Mouse (Mus musculus): ENCODE results near the gene Grin2c. TPM values are rescaled to one million over a fixed set of nuclear protein-coding genes. Genes with fewer than 3 reads are reported as not detected.

The Grin2c gene
- polyA plus RNA-seq (2012), result 0.01 TPM in 2 replicates

DNA sequence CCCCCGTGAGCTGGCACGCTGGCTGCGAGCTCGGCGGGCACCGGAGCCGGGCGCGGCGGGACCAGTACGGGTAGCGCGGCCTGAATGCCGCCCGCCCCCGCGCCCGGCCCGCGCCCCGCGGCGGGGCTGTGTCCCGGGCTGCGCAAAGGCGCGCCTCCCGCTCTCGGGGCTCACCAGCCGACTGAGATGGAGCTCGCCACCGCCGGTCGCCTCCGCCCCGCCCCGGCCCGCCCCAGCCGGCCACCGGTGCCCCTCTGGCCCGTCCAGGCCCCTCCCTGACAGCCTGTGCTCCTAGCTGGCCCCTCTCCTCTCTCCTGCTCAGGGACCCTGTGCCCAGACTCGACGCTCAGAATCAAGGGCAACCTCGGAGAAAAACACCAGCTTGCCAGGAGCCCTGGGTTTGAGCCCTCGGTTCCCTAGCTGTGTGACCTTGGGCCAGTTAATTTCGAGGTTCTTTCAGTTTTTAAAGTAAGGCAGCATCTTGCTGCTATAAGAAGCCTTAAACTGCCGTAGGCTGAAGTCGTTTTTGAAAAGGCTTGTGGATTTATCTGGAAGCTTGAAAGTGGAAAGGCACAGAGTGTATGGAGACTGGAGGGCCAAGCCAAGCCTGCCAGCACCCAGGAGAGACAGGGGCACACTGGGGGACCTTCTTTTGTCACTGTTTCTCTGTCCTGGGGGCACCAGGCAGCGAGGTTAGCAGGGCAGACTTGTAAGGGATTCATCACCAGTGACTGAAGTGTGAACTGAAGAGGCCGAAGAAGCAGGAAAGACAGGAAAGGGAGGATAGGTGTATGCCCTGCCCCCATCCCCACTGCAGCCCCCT lies at the start of gene Grin2c:
Gene Grin2c, minus strand, starts transcription at position 183 of the 823 bp plus-strand sequence.
- Histone ChIP-seq H3K4me1 (ENCODE audit: control insufficient read depth) (peaks cover 6% of the 10 kb centered on the region), H3K27me3 (ENCODE audit: control insufficient read depth) (peaks cover 54% of the 10 kb centered on the region), H3K4me3 (replicated peaks) (no peak within 1 kb of the TSS), H3K36me3 (ENCODE audit: control insufficient read depth) (peaks cover 31% of the 10 kb centered on the region; the same call in 1 of the 2 replicates), H3K9me3 (ENCODE audit: control insufficient read depth, low read length) (no peaks in the 10 kb centered on the region)
- no peak for TF ChIP-seq GATA1 (IDR thresholded peaks at IDR 0.05; ENCODE audit: low read length)
- TF ChIP-seq TAL1 (IDR thresholded peaks at IDR 0.05; ENCODE audit: low read length), result no peak

DNA sequence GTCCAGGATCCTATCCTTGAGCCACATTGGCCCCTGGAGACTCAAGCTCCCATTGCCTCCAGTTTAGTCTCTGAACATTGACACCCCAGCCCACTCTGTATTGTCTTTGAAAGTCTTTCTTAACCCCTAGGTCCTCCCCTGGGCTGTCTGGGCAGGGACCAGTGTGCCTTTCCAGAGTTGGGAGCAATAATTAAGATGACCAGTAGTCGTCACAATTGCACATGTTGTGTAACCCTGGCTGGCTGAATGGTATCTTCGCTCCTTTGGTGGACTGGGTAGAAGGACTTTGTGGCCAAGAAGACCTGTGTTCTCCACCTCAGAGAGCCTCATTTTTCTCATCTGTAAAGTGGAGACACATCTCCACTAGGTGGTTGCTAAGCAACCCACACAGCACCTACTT lies 47.2 kb upstream of the Grin2c start:
- Histone ChIP-seq H3K4me1 (ENCODE audit: control insufficient read depth) (no peaks in the 10 kb centered on the region), H3K27me3 (ENCODE audit: control insufficient read depth) (peaks cover 54% of the 10 kb centered on the region)
- no peak for TF ChIP-seq TAL1 (IDR thresholded peaks at IDR 0.05; ENCODE audit: low read length)
- TF ChIP-seq GATA1 (IDR thresholded peaks at IDR 0.05; ENCODE audit: low read length), result no peak

DNA sequence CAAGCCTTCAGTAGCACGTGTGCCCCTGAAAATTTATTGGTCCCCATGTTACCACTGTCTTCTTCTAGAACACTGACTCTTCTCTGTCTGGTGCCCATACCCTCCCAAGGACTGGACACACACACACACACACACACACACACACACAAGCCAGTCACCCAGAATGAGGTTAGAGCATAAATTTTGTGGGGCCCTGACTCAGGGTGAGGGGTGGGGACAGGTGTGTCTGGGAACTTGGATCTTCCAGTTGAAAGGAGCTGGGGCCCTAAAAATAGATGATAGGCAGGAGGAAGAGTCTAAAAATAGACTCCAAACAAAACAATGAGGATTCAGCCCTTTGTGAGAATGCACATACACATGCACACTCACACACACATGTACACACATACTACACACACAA lies 41.7 kb upstream of the Grin2c start:
- Histone ChIP-seq H3K4me3 (replicated peaks) (no peak overlapping the region), H3K9me3 (ENCODE audit: control insufficient read depth, low read length) (no peaks in the 10 kb centered on the region), H3K4me1 (ENCODE audit: control insufficient read depth) (no peaks in the 10 kb centered on the region), H3K27me3 (ENCODE audit: control insufficient read depth) (peaks cover 5% of the 10 kb centered on the region; the same call in 1 of the 2 replicates), H3K36me3 (ENCODE audit: control insufficient read depth) (no peaks in the 10 kb centered on the region)
- no peak for TF ChIP-seq GATA1 (IDR thresholded peaks at IDR 0.05; ENCODE audit: low read length)
- no peak for TF ChIP-seq TAL1 (IDR thresholded peaks at IDR 0.05; ENCODE audit: low read length)

More for the DNA sequence above, 47.2 kb upstream of the Grin2c start:
- H3K9me3 ChIP-seq (ENCODE audit: control insufficient read depth, low read length), result no peaks in the 10 kb centered on the region
- H3K36me3 ChIP-seq (ENCODE audit: control insufficient read depth), result no peaks in the 10 kb centered on the region
- H3K4me3 ChIP-seq (replicated peaks), result no peak overlapping the region

DNA sequence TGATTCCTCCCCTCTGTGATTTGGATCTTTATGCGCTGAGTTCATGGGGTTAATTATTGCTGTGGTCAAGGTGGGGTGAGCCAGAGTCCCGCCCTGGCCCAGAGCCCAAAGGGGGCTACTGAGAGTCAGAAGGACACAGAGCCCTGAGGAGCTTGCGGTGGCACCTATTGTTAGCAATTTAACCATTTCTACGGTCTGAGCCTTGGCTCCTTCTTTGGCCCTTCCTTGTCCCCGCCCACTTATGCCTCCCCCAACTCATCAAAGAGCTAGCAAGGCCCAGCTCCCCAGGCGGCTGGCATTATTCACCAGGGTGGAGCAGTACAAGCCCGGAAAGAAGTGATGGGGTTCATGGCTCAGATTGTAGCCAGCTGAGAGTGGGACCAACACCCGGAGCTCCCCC lies 39.8 kb upstream of the Grin2c start, which contains the start of gene Otop2:
Gene Otop2, plus strand, starts transcription at position 301 of the 400 bp plus-strand sequence.
- Histone ChIP-seq H3K9me3 (ENCODE audit: control insufficient read depth, low read length) (no peaks in the 10 kb centered on the region), H3K36me3 (ENCODE audit: control insufficient read depth) (no peaks in the 10 kb centered on the region), H3K27me3 (ENCODE audit: control insufficient read depth) (peaks cover 3% of the 10 kb centered on the region; the same call in 1 of the 2 replicates), H3K4me3 (replicated peaks) (no peak within 1 kb of the TSS), H3K4me1 (ENCODE audit: control insufficient read depth) (no peaks in the 10 kb centered on the region)
- TF ChIP-seq TAL1 (IDR thresholded peaks at IDR 0.05; ENCODE audit: low read length), result no peak
- TF ChIP-seq GATA1 (IDR thresholded peaks at IDR 0.05; ENCODE audit: low read length), result no peak

DNA sequence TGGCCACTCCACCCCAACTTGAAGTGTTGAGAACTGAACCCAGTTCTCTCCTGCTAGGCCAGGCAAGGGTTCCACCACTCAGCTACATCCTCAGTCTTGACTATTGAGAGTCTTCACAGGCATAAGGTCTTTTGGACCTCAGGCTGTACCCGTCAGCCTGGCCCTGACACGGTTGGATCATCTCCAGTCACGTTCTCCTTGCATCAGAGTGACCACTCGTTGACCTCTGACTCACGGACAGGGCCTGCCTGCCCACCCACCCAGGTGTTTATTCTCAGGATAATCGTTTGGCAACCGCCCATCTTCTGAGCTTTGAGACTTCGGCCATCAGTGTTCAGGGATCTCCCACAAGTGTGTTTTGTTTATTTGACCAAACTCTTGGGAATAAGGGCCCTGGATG lies 36.1 kb upstream of the Grin2c start:
- Histone ChIP-seq H3K36me3 (ENCODE audit: control insufficient read depth) (no peaks in the 10 kb centered on the region), H3K9me3 (ENCODE audit: control insufficient read depth, low read length) (no peaks in the 10 kb centered on the region), H3K4me3 (replicated peaks) (no peak overlapping the region), H3K27me3 (ENCODE audit: control insufficient read depth) (peaks cover 8% of the 10 kb centered on the region), H3K4me1 (ENCODE audit: control insufficient read depth) (no peaks in the 10 kb centered on the region)
- TF ChIP-seq TAL1 (IDR thresholded peaks at IDR 0.05; ENCODE audit: low read length) (no peak), GATA1 (IDR thresholded peaks at IDR 0.05; ENCODE audit: low read length) (no peak)

DNA sequence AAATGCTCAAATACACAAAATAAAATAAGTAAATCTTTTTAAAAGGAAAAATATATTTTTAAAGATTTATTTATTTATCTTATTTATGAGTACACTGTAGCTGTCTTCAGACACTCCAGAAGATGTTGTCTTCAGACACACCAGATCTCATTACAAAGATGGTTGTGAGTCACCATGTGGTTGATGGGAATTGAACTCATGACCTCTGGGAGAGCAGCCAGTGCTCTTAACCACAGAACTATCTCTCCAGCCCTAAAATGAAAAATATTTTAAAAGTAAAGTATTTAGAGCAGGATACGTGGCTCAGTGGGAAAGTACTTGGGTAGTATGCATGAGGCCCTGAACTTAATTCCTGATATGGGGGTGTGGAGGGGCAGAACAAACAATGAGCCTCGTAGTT lies 34.3 kb upstream of the Grin2c start:
- Histone ChIP-seq H3K9me3 (ENCODE audit: control insufficient read depth, low read length) (no peaks in the 10 kb centered on the region), H3K4me3 (replicated peaks) (no peak overlapping the region), H3K27me3 (ENCODE audit: control insufficient read depth) (peaks cover 26% of the 10 kb centered on the region), H3K4me1 (ENCODE audit: control insufficient read depth) (peaks cover 5% of the 10 kb centered on the region; the same call in 1 of the 2 replicates), H3K36me3 (ENCODE audit: control insufficient read depth) (no peaks in the 10 kb centered on the region)
- no peak for TF ChIP-seq TAL1 (IDR thresholded peaks at IDR 0.05; ENCODE audit: low read length)
- TF ChIP-seq GATA1 (IDR thresholded peaks at IDR 0.05; ENCODE audit: low read length), result no peak

DNA sequence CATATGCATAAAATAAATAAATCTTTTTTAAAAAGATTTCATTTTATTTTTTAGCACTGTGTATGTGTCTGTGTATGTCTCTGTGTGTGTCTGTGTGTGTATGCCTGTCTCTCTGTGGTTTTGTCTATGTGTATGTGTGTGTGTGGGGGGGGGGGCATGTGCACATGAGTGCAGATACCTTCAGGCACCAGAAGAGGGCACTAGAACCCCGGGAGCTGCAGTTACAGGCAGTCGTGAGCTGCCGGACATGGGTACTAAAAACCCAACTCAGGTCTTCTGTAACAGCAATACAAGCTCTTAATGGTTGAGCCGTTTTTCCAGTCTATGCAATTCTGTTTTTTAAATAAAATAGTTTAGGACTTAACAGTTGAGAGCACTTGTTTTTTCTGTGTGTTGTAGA lies 33.7 kb upstream of the Grin2c start:
- H3K36me3 ChIP-seq (ENCODE audit: control insufficient read depth), result no peaks in the 10 kb centered on the region
- no peaks in the 10 kb centered on the region for H3K9me3 ChIP-seq (ENCODE audit: control insufficient read depth, low read length)
- TF ChIP-seq GATA1 (IDR thresholded peaks at IDR 0.05; ENCODE audit: low read length), result no peak
- no peak for TF ChIP-seq TAL1 (IDR thresholded peaks at IDR 0.05; ENCODE audit: low read length)
- peaks cover 30% of the 10 kb centered on the region for H3K27me3 ChIP-seq (ENCODE audit: control insufficient read depth)
- H3K4me1 ChIP-seq (ENCODE audit: control insufficient read depth), result peaks cover 5% of the 10 kb centered on the region; the same call in 1 of the 2 replicates
- no peak overlapping the region for H3K4me3 ChIP-seq (replicated peaks)

DNA sequence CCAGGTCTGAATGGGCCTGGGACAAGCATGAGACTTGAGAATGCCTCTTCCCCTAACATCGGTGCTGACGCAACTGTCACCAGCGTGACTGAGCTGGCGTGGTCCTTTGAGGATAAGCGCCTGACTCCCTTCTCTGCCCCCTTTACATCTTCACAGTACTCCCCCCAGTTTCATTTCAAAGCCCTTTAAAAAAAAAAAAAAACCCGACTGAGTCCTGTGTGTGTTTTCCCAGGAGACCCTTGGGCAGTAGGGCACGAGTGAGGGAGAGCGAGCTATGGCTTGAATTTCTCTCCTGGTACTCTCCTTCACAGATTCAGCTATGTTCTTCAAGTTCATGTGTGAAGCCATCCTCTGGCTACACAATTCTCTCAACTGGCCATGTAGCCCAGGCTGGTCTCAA lies 31.1 kb upstream of the Grin2c start:
- Histone ChIP-seq H3K4me1 (ENCODE audit: control insufficient read depth) (peaks cover 5% of the 10 kb centered on the region; the same call in 1 of the 2 replicates), H3K4me3 (replicated peaks) (no peak overlapping the region), H3K9me3 (ENCODE audit: control insufficient read depth, low read length) (no peaks in the 10 kb centered on the region), H3K27me3 (ENCODE audit: control insufficient read depth) (peaks cover 27% of the 10 kb centered on the region), H3K36me3 (ENCODE audit: control insufficient read depth) (no peaks in the 10 kb centered on the region; the same call in 1 of the 2 replicates)
- TF ChIP-seq GATA1 (IDR thresholded peaks at IDR 0.05; ENCODE audit: low read length), result no peak

DNA sequence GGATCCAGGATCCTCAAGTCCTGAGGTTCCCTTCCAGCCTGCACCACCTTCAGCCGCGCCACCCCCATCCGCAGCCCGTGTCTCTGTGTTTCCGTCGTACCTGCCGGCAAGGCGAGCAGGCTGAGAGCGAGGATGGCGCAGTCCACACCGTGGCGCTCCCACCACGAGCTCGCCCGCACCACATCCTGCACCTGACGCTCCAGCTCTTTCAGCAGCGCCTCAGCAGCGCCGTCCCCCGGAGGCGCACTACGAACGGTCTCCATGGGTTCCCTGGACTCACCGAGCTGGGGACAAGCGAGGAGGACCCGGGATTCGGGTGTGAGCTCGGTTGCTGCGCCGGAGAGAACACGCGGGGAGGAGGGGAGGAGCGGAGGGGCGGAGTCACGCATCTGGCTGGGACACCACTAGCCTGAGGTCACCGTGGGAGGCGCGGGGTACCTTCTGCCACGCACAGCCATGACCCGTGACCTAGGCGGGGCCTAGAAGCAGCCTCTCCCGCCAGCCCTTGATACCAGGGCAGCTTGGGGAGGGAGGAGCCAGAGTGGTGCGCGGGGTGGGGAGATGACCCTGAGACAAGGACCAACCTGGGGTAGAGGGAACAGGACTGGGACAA lies 30.3 kb upstream of the Grin2c start, which contains the start of gene Fads6:
Gene Fads6, minus strand, starts transcription at position 450 of the 613 bp plus-strand sequence.
- no peaks in the 10 kb centered on the region; the same call in 1 of the 2 replicates for H3K36me3 ChIP-seq (ENCODE audit: control insufficient read depth)
- peaks cover 5% of the 10 kb centered on the region; the same call in 1 of the 2 replicates for H3K4me1 ChIP-seq (ENCODE audit: control insufficient read depth)
- no peaks in the 10 kb centered on the region for H3K9me3 ChIP-seq (ENCODE audit: control insufficient read depth, low read length)
- H3K27me3 ChIP-seq (ENCODE audit: control insufficient read depth), result peaks cover 27% of the 10 kb centered on the region
- TF ChIP-seq GATA1 (IDR thresholded peaks at IDR 0.05; ENCODE audit: low read length) (no peak), TAL1 (IDR thresholded peaks at IDR 0.05; ENCODE audit: low read length) (no peak)
- peak within 1 kb of the TSS; percentile 56 for H3K4me3 ChIP-seq (replicated peaks)

Data from erythroblast, embryonic 14.5 days (primary cell).